Mouse (Mus musculus): ENCODE data around the gene Defb48.

The Defb48 gene

DNA sequence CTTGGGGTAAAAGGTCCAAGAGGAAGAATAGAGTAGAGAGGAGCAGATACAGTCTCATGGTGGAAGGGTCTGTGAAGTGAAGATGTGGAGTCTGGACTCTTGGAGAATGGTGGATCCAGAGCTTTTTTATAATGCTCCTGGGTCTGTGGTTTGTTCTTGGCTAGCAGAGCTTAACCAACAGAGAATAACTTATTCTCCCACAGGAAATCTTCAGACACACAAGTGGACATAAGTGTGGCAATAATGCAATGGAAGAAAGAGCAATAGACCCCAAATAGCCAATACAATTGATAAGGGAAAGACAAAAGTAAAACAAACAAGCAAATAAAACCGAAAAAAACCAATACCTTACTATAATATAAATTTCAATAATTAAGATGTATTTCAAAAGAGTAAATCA, at the start of gene Defb48:
Gene Defb48, minus strand, starts transcription at position 101 of the 400 bp plus-strand sequence.
- DNase-seq (ENCODE audit: low spot score) = no peak

DNA sequence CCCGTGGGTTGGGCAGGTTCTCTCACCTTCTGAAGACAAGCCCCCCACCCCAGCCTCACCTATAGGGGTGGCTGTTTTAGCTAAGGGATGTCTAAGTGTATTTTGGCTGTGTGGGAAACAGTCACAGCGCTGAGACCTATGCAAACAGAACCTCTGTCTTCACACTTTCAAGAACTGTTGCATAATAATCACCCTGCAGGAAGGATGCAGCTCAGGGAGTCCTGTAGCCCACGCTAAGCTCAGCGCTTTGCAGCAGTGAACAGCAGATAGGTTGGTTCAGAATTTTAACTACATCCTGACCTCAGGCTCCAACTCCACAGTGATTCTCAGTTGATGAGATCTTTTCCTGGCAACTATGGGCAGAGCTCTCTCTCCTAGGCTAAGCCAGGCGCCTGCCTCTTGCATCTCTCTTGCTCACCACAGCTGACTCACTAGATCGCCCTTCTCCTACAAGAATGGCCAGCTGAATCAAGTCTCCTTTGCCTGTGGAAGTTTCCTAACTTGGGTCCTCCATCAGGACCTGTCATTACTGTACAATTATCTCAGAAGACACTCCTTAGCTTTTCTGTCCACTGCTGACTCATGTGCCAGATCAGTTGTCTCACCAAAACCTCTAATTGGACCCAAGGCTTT, 36.3 kb upstream of the Defb48 start:
- peak; percentile 66 for DNase-seq (ENCODE audit: low spot score)

DNA sequence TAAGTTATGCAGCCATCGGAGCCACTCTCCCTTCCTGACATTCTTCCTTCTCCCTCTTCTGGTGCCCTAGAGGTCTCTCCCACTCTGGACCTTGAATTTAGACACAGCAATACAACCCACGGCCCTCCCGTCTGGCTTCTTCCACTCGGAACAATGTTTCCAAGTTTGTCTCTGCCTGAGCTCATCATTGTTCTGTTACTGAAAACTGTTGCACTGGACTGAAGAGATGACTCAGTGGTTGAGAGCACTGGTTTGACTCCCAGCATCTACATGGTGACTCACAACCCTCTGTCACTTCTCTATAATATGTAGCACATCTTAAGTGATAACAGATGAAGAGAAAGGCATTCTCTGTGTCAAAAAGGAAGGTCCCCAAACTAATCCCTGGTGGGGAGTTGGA, 30.4 kb upstream of the Defb48 start:
- peak; percentile 24 for DNase-seq (ENCODE audit: low spot score)

DNA sequence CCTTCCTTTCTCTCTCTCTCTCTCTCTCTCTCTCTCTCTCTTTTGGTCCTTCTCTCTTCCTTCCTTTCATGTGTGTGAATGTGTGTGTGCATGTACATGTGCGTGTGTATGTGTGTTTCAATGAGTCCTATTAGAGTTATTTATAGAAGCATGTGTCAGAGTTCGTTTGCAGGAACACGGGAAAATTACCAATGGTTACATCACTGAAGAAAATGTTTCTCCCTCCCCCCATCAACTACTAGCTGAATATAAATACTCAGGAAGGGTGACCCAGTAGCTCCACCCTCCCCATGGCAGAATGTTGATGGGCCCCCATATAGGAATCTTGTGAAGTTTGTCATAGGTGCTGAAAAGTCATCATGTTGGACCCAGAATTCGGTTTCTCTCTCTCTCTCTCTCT, 28.8 kb upstream of the Defb48 start:
- DNase-seq (ENCODE audit: low spot score) = peak; percentile 36

DNA sequence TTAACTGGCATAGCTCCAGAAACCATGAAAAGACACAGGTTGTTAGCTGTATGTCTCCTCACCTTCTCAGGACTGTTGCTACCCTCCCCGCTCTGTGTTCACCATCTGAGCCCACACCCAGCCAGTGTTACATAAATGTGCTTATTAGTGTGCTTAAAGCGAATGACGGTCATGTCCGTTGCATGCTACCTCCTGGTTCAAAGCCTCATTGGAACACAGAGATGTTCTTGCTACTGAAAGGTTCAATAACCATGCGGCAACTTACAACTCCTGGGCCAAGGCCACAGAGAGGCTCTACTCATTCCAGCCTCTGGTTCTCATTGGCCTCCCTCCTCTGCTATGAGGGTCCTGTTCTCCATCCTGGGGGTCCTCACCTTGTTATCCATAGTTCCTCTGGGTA, 27.2 kb upstream of the Defb48 start, which contains the start of gene Defb43:
Gene Defb43, plus strand, starts transcription at position 301 of the 400 bp plus-strand sequence.
- no peak for DNase-seq (ENCODE audit: low spot score)

DNA sequence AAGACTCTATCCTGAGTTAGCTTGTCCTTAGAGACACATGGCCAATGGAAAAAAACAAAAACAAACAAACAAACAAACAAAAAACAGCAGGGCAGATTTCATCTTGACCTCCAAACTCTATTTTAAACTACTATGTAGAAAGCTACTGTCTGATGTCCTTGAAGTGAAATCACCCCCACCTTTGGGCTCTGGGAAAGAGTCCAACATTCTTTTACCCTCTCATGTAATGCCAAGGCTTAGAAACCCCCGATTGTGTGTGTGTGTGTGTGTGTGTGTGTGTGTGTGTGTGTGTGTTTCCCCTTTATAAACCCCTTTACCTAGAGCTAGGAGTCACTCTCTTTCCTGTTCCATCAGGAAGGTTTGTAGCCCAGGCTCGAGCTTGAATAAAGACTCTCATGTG, 18.3 kb upstream of the Defb48 start:
- no peak for DNase-seq (ENCODE audit: low spot score)

DNA sequence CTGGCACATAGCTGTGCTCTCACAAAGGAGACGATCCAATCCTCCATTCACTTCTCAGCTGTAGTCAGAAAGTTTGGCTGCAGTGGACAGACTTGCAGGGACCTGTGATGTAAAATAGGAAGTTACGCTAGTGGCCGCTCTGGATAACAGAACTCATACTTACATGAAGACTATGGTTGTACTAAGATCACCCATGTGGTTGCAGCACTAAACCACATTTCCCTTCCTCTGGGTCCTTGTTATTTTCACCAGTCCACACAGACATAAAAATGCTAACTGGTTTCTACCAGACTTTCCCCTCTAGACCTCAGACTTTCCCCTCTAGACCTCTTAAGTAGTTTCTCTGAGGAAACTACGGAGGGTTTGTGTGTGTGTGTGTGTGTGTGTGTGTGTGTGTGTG, 14.7 kb upstream of the Defb48 start:
- DNase-seq (ENCODE audit: low spot score) = no peak

DNA sequence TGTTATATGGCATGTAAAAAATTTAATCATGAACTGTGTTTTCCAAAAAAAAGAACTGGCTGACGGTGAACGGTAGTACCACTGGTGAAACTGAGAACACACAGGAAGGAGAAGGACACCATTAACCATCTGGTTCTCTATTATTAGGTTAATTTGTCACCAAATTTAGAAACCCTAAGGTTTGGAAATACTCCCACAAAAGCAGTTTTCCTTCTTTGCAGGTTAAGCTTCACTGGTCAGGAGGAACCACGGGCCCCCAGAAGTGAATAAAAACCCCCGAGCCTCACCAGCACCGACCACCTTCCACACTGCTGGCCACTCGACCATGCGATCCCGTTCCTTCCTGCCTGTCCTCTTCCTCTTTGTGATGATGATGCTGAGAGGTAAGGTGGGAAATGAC, 13.5 kb upstream of the Defb48 start, which contains the start of gene Defb47:
Gene Defb47, plus strand, starts transcription at position 301 of the 400 bp plus-strand sequence.
- DNase-seq (ENCODE audit: low spot score) = no peak

DNA sequence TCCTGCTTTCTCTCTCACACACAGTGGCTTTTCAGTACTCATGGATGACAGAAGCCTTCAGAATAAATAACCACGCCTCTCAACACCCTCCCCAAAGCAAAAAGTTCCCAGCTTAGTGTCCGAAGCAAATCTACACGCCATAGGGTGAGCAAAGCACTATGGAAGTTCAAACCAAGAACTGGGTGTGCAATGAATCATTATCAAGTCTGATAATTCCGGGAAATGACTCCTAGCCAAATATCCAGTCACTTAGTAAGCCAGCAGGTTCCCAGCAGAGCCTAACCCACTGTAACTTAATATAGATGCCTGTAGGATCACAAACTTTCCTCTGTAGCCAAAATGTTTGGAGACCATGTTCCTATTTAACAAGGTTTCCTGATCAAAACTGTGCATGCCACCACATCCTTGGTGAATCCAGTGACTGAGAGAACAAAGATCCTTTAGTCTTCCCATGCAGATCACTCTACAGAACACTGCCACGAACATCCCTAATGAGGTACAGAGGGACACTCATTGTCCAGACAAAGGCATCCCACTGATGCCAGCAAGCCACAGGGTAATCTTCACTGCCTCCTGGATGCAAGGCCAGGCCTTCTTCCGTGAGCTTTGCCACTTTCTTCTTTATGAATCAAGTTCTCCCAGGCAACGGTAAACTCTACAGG, 7.7 kb upstream of the Defb48 start:
- no peak for DNase-seq (ENCODE audit: low spot score)

DNA sequence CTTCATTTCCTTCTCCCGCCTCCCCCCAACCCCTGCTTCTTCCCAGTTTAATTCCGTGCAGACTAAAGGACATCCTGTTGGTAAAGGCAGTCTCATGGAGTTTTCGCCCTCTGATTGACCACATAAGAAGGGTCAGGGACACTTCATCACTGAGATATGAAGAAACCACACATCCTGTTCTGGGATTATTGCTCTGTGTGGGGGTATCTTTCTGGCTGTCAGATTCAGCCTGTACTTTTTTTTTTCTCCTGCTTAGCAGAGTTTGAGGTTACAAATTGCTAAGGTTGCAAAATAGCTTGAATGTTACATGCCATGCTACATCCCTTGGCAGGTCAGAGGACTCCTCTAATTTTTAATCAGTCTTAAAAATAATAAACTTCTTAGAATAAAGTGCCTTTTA, 7.0 kb upstream of the Defb48 start:
- DNase-seq (ENCODE audit: low spot score) = no peak

DNA sequence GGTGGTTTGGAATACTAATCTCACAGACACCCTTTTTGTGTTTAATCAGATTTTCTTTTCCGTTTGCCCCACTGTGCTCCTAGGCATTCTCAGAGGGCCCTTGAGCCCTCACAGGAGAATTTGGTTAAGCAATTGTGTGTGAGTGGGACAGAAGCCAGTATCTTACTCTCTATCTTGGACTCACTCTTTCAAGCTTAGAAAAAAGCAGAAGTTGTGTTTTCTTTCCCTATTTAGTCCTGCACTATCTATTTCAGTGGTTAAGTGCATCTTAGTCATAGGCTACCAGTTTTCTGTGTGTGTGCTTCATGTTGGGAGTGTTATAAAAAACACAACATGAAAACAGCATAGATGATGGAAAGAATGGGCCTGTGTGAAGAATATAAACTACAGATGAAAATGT, 4.5 kb downstream of the Defb48 start:
- DNase-seq (ENCODE audit: low spot score) = no peak

DNA sequence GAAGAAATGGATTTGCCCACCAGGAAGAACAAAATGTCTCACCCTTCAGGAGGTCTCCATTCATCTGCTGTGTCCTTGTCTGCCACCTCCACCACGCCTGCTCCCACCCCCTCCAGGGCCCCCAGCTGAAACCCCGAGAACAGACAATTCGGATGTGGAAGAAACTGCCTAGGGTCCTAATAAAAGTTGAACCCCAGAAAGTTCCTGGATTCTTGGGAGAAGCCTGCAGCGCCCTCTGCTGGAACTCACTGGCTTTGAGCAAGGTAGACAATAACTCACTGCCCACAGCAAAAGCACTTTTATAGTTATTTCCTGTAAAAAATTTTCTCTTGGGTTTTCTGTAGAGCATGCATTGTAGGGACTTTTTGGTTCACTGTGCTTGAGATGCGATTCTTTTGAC, 9.3 kb downstream of the Defb48 start:
- peak; percentile 39 for DNase-seq (ENCODE audit: low spot score)

DNA sequence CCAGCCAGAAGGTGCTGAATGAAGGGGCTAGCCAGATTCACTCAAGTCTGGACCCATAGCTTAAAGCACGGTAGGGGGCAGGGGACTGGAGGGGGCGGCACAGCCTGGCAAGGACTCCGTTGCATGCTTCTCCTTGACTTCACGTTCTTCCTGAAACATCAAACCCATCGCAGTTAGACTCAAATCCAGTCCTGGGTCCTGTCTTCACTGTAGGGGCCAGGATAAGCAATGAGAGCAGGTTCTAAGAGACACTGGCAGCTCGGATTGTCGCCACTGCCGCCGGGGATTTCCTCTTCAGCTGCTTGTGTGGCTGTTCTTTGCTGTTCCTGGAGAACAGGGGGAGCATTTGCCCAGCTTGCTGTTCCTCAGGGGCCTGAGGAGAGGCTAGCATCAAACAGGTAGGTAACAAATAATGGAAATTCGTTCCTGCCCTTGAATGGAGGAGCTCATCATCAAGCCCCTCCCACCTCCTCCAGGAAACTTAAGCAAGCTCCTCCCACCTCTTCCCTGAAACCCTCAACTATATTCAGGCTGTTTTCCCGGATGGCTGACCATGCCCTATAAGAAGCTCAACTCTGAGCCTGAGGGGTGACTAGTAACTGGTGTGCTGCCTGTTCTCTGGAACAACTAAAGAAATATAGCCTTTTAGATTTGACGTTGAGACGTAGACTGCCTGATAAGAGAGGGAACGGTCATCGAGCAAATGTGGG, 18.3 kb downstream of the Defb48 start:
- no peak for DNase-seq (ENCODE audit: low spot score)

DNA sequence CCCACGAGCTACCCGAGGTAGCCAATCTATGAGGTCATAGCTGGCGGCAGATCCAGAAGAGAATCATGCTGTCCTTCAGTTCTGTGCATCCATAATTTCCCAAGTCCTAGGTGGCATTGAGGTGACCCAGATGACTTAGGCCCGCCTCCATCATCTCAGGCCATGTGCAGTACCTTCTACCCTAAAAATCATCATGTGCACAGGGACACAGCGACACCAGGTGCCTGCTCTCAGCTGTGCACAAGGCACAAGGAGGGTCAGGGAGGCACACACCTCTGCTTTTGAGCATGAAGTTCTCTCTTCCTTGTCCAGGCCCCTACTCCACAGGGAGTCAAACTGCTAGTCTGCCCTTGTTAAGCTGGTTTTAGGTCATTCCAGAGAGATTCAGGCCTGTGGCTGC, 19.0 kb downstream of the Defb48 start:
- DNase-seq (ENCODE audit: low spot score) = no peak

DNA sequence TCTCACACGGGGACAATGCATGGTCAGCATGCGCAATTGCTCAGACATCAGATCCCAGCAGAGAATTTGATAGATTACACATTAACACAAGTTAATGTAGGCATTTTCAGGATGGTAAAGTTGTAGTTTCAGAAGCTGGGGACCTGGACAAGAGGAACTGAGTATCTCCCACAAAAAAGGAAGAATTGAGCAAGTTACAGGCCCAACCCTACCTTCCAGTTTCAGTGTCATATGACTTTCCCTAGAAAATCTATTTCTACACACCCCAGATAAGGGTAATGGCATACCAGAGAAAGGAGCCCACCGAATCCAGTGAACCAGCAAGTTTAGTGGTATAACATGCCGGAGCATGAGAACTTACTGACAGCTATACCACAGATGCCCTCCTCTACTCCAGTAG, 20.7 kb downstream of the Defb48 start:
- no peak for DNase-seq (ENCODE audit: low spot score)

DNA sequence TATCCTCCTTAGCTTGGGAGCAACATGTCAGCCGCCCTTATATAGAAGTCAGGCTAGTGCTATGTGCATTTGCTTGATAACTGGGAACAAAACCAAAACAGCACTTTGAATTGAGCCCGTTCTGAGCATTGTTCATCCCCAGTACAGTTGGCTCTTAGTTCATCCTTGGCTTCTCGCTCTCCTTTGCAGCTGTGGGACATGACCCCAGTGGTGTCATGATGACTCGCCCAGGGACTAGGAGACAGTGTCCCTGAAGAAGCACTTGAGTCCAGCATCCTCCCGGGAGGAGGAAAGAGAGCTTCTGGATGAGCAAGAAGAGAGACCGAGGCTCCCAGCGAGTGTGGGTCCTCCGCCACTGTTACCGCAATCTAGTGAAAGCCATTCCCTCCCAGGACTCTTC, 28.2 kb downstream of the Defb48 start:
- DNase-seq (ENCODE audit: low spot score) = no peak

DNA sequence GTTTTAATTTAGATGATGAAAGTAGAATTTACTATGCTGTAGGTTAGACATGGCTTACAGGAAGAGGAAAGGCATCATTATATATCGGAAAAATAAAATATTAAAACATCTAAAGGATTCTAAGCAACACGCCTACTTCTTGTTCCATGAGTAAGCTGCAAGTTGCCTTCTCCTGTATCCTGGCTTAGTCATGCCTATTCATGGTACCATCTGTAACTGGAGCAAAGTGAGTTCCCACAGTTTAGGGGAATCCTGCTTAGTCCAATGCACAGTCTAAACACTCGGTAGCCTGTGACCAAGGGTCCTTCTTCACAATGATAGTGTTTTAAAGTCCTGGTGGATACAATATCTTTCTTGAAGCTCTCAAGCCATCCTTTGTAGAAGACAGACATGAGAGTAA, 37.5 kb downstream of the Defb48 start:
- DNase-seq (ENCODE audit: low spot score) = no peak

DNA sequence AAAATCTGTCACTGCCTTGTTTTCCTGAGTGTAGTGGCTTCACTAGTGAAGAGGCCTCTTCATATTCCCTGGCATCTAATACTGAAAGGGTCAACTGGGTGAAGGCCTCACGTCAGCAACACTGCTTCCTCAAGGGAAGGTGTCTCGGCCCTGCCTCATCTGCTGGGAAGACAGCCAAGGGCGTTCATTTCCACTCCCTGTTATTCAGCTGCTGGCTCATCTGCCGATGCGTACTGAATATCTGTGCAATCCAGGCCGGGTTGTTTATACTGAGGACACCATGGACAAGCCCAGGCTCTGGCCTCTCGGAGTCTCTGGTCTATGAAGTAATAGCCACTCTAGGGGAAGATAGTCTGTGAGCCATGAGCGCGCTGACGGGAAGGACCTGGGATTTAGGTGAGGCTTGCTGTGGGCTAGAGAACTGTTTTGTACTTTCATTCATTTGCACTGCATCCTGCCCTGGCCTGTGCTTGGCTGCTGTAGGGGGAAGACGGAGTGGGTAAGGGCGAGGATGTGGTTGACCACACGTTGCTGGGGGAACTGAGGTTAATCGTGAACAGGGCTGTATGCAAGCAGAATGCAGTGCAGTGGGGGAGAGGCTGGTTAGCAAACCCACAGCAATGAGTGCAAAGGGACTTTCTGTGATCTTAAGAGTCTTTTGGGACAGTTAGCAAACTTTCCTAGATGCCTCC, 43.8 kb downstream of the Defb48 start:
- DNase-seq (ENCODE audit: low spot score) = peak; percentile 76

DNA sequence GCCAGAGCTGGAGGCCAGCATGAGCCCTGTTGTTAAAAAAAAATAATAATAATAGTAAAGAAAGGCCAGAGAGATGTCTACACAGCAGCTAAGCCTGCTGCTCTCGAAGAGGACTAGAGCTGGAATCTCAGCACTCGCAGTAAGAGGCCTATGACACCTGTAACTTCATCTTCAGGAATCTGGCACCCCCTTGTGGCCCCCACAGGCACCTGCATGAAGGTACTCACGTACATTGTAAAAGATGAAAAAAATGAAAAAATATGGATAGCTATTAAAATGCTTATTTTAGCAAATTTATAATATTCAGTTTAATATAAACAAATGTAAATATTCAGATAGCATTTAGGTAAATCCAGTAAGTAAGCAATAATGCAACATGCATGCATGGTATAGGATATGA, 44.9 kb downstream of the Defb48 start:
- peak; percentile 10 for DNase-seq (ENCODE audit: low spot score)

DNA sequence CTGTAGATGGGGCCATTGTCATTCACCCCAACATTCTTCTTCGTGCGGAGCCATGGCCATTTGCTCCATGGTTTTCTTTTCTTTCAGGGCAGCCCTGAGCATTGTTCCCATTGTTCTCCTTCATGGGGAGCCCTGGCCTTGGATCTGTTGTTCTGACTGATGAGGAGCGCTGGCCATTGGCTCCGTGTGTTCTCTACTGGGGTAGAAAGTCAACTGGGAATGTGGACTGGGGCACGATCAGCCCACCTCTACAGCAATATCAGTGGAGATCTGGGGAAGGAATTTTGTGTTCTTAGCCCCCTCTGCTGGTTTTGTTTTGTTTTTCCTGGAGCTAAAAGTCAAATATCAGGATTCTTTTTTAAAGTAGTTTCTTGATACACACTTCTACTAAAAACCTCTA, 46.6 kb downstream of the Defb48 start:
- DNase-seq (ENCODE audit: low spot score) = no peak

DNA sequence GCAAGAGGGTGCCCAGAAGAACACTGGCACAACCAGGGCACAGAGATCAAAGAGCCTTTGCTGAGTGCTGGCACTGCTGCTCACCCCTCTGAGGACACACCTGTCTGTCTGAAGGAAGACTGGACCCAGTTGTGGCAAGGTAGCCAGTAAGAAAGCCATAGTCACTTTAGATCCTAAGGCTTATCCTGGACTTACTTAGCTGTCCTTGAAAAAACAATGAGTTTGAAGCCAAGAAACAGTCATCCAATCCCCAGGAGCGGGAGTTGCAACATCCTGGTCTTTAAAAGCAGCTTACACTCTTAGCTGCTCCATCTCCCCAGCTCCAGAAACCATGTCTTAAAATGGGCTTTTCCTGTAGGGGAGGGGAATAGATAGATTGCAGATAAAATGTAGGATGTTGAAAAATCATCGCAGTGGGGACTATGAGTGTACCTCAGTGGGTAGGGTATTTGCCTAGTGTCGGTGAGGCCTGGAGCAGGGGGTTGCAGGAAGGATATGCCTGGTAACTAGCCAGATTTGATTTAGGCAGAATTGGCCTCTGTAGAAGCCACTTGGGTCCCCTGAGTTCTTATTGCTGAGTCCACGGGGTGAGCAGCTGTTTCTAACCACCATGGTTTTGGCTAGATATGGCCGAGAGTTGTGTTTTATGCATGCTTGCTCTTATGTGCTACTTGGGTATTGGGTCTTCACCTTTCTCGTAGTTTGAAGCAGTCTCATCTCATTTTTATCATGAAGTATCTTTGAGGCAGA, 47.5 kb downstream of the Defb48 start:
- no peak for DNase-seq (ENCODE audit: low spot score)

DNA sequence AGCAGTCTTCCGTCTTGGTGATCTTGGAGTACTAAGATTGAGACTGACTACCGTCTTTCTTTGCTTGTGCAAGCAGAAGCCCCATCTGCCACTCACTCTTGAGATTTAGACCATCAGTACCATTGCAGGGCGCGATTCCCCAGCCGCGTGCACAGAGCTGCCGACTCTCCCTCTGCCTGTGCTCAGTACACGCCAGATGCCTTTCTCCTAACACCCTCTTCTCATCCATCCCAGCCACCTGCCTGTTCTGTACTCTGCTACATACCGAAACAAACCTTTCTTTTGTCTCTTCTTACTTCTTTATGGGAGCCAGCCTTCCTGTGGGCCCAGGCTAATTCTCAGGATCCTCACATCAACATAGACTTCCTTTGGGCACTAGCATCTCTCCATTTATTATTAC, 48.9 kb downstream of the Defb48 start:
- DNase-seq (ENCODE audit: low spot score) = no peak
